Mouse (Mus musculus) megakaryocyte progenitor cell, adult 5-6 weeks (primary cell): Measurements from ENCODE around the gene Tgm2. TPM values are rescaled to one million over a fixed set of nuclear protein-coding genes. Genes with fewer than 3 reads are reported as not detected.

ENCODE experiments used
- ATAC-seq: replicated peaks from 2 replicates; pipeline ENCODE4 v1.8.0; 2016; ENCODE audit warnings: mild to moderate bottlenecking, moderate TSS enrichment, inconsistent platforms; ENCODE audit not compliant: poor library complexity
- total RNA-seq, 2 experiments: library from RNA; stranded (forward) in 1 of 2; stranded (reverse) in 1 of 2; fragments of 157-497, 149-512 nt in 1 of 2; fragments of 200-1000 nt in 1 of 2; gene quantifications; 2 replicates each; pipeline versions ENCODE4 v1.2.3 to v1.2.4; 2015 to 2017

The Tgm2 gene
- total RNA-seq, 2 experiments from 2014 or later: 0.39 to 0.58 TPM

DNA sequence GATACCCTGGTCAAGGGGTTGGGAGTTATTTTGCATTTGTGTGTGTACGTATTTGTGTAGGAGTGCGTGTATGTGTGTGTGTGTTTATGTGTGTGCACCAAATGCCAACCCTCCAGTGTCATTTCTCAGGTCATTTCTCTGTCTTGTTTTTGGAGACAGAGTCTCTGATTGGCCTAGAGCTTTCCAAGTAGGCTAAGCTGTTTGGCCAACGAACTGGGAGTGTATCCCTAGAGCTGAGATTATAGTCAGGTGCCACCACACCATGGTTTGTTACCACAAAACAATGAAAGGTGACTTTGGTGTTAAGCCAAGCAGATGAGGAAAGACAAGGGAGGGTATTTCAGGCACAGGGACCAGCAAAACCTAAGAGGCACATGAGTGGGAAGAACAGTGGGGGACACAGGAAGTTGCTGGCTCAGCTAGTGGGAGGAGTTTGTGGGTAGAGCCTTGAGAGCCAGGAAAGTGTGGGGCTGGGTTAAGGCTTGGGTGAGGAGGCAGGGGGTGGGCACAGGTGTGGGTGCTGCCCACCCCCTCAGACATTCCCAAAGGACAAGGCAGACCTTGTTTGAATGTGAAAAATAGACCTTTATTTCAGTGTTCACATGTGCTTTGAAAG lies 30.3 kb downstream of the Tgm2 start:
- peak; percentile 63 for ATAC-seq

DNA sequence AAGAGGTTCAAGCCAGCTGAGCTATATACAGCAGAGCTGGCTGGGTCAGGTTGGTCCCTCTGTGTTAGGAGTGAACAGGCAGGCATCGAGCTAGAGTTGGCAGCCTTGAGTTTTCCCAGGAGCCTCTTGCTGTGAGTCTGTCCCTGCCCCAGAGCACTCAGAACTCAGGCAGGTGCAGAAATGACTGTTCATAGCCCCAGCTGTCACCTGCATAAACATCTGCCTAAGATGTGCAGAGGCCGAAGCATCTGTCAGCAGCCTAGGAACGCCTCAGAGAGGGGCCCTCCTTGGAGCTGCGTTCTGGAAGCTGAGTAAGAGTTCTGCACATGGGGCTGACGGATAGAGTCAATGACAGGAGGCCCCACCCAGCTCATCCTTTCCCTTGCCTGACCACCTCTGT lies 31.3 kb downstream of the Tgm2 start:
- ATAC-seq: no peak

DNA sequence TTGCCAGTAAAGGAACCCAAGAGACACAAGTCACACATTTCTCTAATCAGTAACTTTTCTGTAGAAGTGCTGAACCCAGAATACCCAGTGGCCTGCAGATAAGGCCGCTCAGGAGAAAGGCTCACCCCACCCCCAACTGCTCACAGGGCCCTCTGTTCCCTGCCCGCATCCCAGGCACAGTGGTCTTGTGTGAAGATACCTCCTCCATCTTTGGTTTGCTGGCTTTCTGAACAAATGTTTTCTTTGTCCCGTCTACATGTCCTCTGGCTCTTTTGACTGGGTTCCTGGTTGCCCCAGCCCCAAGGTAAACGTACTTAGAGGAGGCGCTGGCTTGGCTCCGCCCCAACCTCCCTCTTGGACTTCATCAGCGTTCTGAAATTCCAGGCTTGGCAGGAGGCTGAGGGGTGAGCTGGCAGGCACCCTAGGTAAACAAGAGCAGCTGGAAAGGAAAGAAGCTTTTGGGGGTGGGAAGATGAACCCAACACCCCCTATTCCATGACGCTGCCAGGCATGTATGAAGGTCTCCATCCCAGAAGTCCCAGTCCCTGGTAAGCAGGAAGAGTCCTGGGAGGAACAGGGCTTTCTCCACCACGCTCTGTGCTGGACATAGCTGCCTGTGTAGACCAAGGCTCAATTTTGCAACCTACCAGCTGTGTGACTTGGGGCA lies 32.5 kb downstream of the Tgm2 start:
- peak; percentile 52 for ATAC-seq

DNA sequence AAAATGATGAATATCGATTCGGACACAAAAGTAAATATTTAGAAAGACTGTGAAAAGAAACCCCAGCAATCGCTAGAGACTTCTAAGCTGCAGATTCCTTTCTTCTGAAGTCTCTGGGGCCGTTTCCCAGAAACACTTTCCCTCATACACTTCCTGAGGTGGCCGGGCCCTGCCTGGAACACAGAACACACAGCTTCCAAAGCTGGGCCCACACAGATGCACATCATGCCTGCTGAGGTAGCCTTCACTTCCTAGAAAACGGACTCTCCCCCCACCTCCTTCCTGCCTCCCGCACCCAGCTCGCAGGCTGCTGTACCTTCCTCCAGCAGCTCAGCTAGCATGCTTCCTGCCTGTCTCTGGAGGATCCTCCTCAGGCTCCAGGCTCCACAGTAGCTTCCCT lies 36.7 kb downstream of the Tgm2 start:
- 0 out of 2 replicates have a peak, but pooled peaks have one; percentile 8 for ATAC-seq

DNA sequence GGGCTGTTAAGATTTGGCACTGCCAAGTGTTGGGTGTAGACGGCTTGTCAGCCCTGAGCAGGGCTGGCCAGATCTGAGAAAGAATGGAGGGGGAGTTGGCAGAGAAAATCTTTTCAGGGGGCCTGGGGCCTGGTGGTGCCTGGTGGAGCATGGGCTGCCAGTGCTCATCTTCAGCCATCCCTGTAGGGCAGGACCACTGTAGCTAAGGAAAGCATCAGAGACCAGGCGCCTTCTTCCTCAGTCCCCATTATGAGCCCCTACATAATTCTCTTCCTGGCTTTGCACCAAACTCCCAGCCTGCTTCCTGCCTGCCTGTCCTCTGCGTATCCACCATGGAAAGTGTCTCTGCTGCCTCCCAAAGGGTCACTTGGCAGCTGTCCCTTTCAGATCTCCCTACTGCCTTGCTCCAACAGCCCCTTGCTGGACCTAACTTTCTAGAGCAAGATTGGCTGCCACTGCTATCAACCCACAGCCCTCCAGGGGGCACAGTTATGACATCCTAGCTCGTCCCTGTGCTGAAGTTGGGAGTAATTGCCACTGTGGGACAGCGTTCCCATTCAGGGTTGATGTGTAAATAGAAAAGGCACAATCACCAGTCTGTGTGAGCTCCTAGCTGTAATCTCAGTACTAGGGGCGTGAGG lies 39.2 kb downstream of the Tgm2 start:
- peak; percentile 82 for ATAC-seq

DNA sequence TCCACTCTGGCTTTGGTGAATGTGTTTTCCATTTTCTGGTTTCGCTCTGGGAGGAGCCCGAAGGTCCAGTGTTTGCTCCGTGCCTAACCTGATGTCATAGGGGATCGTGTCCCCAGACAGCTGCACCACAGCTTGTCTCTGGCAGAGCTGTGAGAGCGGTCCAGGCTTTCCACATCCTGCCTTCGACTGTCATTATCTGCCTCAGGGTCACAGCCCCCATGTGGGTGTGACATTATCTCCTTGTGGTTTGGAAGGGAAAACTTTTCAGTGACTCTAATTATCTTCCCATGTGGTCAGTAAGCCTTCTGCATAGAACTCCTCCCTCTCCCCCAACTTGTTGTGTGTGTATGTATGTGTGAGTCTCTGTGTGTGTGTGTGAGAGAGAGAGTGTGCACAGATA lies 40.6 kb downstream of the Tgm2 start:
- peak; percentile 68 for ATAC-seq

DNA sequence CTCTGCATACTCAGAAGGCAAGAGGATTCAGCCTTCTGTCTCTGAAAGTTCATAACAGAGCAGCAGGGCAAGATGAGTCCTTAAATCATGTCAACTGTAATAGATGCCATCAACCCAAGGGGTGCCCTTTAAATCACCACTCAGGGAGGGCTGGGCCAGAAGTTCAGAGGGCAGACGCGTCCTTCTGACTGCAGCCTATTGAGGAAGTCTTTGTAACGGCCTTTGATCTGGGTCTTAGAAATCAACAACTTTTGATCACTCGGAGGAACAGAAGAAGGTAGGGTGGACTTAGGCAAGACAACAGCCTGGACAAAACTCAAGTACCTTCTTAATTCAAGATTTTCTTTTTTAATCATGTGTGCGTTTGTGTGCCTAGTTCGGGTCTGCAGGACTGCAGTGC lies 41.3 kb downstream of the Tgm2 start:
- ATAC-seq: no peak

DNA sequence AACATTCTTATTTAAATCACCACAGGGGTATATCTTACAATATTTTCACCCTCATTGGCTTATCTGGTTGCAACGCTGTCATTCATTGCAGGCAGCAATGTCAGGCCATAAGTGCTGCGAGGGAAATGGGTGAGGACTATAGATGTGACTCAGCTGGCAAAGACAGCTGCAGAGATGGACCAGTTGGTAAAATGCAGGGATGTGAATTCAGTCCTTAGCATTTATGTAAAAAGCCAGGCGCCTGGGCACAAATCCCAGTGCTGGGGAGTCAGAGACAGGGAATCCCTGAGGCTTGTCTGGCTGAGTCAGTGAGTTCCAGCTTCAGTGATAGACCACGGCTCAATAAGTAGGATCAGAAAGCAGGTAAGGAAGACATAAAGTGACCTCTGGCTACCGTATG lies 44.5 kb downstream of the Tgm2 start:
- no peak for ATAC-seq

DNA sequence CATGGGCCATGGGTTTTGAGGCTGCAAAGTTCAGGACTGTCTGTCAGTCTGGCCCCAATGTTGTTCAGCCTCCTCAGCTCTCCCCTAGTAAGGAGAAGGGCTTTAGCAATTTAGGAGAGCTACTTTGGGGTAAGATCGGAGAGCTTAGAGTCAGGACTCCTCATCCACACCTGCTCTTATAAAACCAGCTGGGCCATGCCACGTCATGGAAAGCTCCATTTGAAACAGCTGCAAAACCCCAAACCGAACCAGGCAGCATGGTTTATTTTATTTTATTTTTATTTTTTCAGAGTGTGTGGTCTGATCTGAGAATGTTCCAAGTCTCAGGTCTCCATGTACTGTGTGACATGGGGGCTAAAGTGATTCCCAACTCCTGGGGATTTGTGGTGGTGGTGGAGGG lies 46.7 kb downstream of the Tgm2 start:
- ATAC-seq: no peak

DNA sequence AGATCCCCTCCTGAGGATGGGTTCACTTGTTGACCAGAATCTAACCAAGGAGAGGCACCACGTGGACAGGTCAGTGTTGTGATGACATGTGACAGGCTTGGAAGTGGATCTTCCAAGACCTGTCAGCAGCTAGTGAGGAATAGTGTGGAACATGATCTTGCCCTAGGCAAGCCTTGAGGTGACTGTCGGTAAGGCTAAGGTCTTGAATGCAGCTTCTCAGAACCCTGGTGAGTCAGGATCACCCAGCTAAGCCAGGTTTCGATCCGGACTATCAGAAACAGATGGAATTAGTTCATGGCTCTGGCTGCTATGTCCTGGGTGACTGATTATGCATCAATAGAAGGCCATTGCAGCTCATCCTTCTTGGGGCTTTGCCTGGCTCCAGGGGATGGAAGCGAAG lies 47.5 kb downstream of the Tgm2 start:
- no peak for ATAC-seq

DNA sequence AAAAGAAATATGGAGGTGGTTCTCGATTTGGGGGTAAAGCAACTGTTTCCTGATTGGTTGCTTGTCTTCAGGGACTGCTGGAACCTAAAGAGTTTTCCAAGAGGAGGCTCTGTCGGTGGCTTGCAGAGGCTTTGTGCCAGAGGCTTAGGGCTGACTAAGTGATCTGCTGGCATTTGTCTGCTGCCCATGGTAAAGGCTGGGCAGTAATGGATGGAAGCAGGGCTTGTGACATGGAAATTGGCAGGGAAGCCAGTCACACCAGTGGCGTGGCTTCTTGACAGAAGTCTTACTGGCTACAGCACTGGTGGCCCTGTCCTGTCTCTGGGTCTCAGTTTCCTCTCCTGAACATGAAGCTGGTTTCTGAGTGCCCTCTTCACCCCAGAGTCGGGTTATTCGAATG lies 49.2 kb downstream of the Tgm2 start:
- ATAC-seq: no peak

DNA sequence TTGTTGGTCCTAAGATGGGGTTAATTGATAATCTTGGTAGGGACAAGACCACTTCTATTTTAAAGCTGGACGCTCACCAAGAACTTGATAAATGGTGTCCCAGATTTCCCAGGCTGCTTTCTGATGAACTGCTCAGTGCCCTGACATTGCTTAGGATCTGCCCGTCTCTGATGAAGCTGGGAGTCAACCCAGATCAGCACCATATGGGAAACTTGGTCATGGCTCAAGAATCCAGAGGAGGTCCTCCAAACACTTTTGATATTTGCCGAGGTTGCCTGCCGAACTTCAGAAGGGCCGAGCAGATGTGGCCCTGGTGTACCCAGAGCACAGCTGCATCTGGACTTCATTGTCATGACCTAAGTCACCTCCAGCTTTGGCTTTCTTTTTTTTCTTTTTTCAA lies 51.4 kb downstream of the Tgm2 start:
- no peak for ATAC-seq

DNA sequence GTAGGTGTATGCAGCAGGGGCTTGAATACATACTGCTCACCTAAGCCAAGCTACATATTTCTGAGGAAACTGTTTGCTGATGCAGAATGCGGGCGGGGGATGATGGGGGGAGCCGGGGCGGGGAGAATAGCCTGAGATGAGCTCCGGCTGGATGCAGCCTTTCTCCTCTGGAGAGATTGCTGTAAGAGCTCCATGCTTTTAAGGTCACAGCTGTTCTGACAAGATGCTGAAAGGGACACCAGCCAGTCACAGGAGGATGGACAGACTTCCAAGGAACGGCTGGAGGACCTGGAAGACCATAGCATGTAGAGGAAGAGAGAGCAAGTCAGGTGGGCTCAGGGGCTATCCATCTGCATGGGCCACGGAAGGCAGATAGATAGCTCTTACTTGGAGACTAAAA lies 51.9 kb downstream of the Tgm2 start:
- ATAC-seq: no peak

DNA sequence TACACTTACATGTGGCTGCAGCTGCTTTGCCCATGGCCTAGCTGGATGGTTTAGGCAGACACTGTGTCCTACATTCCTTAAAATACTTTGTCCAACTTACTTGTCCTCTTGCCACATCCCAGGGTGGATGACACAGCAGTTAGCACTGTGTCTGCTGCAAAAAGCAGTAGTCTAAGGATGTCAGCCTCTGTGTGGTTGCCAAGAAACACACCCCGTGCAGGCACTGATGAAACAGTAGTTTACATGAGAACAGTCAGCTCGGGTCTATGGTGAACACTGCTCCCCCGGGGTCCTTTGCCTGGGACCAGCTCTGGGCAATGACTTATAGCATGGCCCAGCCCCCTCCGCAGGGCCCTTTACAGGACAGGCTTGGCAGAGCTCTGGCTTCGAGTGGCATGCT lies 52.9 kb downstream of the Tgm2 start:
- ATAC-seq: peak; percentile 79

DNA sequence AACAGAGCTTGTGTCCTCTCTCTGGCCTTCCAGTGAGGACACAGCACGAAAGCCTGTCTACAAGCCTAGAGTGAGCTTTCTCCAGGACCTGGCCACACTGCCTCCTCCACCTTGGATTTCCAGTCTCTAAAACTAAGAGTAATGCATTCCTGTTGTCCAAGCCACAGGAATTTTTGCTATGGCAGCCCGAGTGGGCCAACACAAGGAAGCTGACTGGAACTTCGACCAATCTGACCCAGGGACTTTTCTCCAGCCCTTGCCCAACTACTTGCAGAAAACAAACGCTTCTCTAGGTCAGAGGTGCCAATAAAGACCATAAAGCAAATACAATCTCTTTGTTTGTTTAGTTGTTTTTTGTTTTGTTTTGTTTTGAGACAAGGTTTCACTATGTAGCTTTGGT lies 56.1 kb downstream of the Tgm2 start:
- ATAC-seq: no peak

DNA sequence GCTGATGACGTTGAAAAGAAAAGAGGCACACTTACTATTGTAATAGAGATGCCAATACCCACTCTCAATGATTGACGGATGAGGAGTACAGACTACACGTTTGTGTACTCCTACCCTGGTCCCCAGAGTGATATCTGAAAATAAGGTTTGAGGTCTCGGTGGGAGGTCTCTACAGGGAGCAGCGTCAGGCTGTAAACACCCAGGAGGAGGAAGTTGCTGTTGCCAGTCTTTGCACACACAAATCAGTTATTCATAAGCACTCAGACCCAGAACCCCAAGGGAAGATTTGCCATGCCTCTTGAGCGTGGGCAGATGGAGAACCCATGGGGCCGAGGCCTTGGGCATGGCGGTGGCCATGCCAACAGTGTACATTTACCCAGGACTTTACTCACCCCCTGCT lies 61.8 kb downstream of the Tgm2 start:
- ATAC-seq: no peak

DNA sequence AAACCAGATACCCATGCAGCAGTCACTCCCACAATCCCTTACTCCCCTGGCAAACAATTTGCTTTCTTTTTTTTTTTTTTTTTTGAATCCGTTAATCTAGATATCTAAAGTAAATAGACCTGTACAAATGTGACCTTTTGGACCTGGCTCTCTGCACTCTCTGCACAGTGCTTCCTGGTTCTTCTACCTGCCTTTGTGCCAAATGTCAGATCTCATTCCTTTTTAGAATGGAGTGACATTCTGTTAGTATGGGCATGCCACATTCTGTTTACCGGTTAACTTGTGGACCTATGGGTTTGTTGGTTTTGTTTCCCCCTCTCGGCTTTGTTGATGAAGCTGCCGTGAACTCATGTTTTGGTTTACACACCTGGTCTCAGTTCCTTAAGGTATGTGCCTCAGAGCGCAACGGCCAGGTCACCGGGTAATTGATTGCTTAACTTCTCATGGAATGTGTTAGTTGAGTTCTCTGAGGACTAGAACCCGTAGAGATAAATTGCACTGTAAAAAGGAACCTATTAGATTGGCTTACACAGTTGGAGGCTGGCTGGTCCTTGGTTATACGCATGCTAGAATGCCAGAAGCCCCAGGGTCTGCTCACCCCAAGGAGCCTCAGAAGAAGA lies 65.5 kb downstream of the Tgm2 start:
- ATAC-seq: no peak

DNA sequence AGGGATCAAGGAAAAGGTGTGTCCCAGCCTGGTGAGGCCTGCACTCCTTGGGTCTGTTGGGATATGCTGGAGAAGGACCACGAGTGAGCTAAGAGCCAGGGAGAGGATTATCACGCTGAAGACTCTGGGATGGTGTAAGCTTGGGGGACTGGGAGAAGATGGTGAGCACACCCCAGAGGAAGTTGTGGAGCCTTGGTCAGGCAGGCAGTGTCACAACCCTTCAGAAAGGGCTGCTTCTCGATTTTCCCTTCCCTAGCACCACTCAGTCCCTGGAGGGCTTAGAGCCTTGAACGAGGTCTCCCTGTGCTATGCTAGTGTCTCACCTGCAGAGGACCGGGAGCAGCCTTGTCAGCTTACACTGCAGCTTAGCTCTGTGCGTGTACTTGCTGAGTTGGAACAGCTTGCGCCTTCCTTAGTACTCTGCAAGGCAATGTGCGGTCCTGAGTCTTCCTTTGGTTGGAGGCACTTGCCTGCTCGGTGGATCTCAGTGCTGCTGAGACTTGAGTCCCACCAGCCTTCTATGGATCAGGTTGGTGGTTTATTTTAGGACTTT lies 66.3 kb downstream of the Tgm2 start:
- ATAC-seq: peak; percentile 76

DNA sequence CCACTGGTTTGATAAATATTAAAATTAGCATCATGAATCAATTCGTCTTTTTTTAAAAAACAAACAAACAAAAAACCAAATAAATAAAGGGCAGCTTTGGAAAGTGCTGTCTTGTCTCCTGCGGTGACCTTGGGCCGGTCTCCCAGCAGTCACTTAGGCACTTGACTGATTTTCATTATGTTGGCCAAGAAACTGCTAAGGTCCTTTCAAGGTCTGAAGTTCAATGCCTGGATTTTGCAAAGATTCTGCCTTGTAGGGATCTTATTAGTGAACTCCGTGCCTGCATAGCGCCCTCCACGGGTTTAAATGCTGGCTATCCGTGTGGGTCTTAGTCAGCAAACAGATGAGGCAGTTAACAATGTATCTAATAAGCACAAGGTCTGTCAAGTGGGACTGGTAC lies 67.3 kb downstream of the Tgm2 start:
- ATAC-seq: no peak

DNA sequence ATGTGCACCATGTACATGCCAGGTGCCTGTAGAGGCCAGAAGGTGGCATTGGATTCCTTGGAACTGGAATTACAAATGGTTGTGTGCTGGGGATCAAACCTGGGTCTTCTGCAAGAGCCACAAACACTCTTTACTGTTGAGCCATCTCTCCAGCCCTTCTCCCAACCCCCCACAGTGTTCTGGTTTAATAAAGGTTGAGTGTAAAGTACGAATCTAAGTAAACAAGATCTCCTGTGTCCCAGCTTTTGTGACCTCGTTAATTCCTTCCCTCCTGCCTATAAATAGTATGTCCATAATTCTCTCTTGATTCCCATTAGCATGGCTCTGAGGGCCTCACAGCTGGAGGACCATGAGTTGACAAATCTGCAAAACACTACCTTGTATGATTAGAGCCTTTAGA lies 68.3 kb downstream of the Tgm2 start:
- no peak for ATAC-seq

DNA sequence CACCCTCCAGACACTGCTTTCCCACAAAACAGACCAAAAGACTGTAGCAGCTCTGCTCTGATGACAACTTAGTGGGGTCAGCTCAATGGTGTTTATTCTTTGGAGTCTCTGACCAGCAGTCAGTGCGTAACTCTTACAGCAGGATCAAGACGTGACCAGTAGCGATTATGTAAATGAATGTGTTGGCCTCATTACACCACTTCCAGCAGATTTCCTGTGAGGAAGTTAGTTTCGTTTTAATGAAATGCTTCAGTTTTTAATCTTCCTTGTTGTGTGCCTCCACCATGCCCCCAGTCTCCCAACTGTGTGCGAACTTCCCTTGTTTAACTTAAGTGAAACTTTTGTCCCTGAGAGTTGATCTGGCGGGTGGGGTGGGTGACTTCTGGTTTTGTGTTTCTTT lies 69.5 kb downstream of the Tgm2 start:
- peak; percentile 68 for ATAC-seq

DNA sequence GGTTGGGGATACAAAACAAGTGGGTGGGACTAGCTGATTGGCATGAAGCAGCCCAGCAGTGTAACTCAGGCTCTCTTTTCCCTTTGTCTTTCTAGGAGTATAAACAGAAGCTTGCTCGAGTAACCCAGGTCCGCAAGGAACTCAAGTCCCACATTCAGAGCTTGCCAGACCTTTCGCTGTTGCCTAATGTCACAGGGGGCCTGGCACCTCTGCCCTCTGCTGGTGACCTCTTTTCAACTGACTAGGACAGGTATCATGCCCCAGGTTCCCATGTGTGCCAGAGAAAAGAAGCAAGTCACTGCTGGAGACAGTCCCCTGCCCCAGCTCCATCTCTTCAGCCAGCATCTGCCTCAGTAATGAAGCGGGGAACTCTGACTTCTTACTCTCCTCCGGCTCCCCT lies 71.4 kb downstream of the Tgm2 start:
- ATAC-seq: no peak
